Mouse (Mus musculus): ENCODE measurements around the gene Ptprcap.
"Not testable (repeated sequence)": the region's sequence is repeated elsewhere in the genome, so short reads cannot be mapped to it uniquely, and the experiment has no call there.

Gene Ptprcap

GRCm38 (mm10) chr19:4125268-4125667 is 28.1 kb upstream of the Ptprcap start:
- in situ Hi-C loops (cut with MboI; ENCODE audit: unreplicated experiment in 2 of 2): loop anchor here in 1 of 2 experiments (5.0 kb wide), 1 partner anchor 77 kb away; the partner anchor contains the start of gene Rad9a

DNA sequence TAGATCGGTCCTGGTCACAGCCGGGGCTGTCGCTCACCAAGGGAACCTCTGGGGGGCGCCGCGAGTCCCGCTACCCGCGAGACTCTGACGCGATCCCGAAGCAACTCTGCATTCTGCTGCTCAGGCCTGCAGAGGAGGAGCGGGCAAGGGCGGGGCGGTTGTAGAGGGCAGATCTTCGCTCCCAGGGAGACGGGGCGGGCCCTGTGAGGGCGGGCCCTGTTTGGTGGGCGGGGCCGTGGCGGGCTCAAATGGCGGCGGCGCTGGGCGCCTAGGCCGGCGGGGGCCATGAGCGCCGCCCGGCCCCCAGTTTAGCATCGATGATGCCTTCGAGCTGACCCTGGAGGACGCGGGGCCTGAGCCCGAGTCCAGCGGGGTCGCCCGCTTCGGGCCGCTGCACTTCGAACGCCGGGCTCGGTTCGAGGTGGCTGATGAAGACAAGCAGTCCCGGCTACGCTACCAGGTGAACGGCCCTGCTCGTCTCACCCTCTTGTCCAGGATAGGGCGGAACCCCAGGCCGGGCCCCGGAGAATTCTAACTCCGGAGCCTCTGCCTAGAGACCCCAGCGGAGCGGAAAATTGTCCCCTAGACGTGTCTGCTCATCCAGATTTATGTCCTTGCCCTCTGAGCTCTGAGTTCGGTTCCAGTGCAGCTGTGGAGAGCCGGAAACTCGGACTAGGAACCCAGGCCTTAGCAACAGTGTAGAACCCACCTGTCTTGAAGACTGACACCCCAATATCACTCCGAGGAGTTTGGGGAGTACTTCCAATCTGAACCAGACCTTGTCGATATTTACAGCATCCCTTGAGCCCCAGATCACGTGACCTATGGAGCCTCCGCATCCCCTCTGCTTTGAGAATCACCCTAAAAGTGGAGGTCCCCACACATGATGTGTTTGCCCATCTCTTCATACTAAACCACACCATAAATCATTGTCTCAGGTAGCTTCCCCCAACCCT is 27.4 kb upstream of the Ptprcap start, which contains the start of gene Aip:
TSS of gene Aip (minus strand) at position 118 of the 956 bp plus-strand sequence.
- in situ Hi-C loops (cut with MboI; ENCODE audit: unreplicated experiment in 2 of 2): loop anchor here in 1 of 2 experiments (5.0 kb wide), 1 partner anchor 76 kb away; the partner anchor contains the start of gene Rad9a

DNA sequence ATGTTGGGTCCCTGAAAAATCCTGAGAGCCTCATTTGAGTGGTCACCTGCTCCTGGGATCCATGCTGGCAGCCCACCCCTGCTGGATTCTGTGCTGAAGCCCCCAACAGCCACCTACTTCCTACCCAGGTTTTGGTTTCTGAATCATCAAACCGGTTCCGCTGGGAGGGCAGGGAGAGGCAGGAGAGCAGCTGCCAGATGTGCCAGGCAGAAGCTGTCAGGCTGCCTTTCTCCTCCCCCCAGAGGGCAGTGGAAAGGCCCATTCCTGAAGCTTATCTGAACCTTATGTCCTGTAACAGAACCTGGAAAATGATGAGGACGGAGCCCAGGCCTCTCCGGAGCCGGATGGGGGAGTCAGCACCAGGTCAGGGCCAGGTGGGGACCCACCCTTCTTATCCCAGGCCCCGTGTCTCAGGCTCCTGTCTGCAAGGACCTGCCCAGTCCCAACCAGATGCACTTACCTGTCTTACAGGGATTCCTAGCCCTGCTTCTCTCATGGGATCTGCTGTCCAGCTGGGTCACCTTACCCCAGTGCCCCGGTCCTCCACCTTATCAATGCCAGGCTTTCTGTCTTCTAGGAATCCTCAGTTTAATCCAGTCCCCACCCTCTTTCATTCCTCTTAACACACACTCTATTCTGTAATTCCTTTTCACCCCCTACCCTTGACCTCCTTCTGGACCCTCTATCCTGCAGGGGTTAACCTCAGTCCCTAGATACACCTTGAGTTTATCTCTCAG is 26.5 kb upstream of the Ptprcap start:
- in situ Hi-C loops (cut with MboI; ENCODE audit: unreplicated experiment in 2 of 2): loop anchor here in 1 of 2 experiments (5.0 kb wide), 1 partner anchor 75 kb away; the partner anchor contains the start of gene Rad9a

DNA sequence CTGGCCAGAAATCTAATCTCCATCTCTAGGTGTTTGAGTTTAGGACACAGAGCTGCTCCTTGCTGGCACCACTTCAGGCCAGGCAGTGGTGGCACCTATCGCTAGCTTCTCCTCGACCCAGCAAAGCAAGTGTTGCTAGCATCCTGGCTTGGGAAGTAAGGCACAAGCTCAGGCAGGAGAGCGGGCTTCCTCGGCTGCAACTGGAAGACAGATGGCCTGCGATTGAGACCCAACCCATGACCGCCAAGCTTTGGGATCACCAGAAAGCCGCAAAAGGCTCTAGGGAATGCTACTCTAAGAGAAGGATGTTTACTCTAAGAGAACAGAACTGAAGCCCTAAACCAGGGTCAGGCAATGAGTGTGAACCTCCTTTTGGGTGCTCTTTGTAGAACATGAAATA is 23.9 kb upstream of the Ptprcap start:
- in situ Hi-C loops (cut with MboI; ENCODE audit: unreplicated experiment in 2 of 2): loop anchor here in 1 of 2 experiments (5.0 kb wide), 1 partner anchor 73 kb away; the partner anchor contains the start of gene Rad9a

DNA sequence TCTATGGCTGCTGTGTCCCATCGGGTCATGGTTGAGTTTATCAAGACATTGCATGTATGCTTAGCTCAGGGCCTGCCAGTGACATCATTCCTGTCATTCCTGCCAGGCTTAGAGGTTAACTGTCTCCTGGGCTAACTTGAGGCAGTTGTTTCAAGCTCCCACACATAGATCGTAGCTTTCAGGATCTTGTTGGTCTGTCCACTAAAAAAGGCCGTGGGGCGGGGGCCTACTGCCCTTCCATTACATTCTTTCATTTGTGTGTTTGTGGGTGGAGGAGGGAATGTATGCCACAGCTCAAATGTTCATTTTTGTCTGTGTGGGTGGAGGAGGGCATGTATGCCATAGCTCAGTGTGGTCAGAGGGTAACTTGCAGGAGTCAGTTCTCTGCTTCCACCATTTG is 23.3 kb upstream of the Ptprcap start:
- in situ Hi-C loops (cut with MboI; ENCODE audit: unreplicated experiment in 2 of 2): no loop called here

DNA sequence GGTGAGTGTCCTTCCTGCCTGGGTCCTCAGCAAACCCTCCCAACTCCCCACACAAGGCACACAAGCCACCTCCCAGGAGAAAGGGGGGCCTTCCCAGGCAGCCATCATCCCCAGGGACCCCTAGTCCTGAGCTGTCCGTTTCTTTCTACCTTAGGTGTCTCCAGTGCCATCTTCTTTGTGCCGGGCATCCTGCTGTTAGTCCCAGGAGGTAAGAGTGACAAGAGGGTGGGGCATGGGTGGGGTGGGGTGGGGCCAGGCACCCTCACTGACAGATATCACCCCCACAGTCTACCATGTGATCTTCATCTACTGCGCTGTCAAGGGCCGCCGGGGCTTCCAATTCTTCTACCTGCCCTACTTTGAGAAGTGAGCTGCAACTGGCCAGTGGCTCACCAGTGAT is 22.3 kb upstream of the Ptprcap start:
- in situ Hi-C loops (cut with MboI; ENCODE audit: unreplicated experiment in 2 of 2): no loop called here

GRCm38 (mm10) chr19:4131768-4132167 is 21.6 kb upstream of the Ptprcap start:
- in situ Hi-C loops (cut with MboI; ENCODE audit: unreplicated experiment in 2 of 2): no loop called here

GRCm38 (mm10) chr19:4134354-4134753 is 19.1 kb upstream of the Ptprcap start:
- in situ Hi-C loops (cut with MboI; ENCODE audit: unreplicated experiment in 2 of 2): no loop called here

GRCm38 (mm10) chr19:4135229-4135962 is 18.0 kb upstream of the Ptprcap start:
- in situ Hi-C loops (cut with MboI; ENCODE audit: unreplicated experiment in 2 of 2): not testable (repeated sequence)

DNA sequence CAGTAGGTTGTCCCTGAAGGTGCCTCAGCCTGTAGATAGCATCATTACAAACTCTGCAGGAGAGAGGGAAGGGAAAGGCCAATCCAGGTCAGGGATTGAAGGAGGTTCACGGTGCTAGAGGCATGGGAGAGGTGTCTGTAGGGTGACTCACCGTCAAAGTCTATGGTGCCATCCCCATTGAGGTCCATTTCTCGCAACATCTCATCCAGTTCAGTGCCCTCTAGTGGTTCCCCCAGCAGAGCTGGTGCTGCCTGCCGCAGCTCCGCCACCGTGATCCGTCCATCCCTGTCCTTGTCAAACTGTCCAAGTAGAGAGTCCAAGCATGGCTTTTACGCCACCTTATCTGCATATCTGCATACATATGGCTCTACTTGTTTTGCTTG is 17.4 kb upstream of the Ptprcap start:
- in situ Hi-C loops (cut with MboI; ENCODE audit: unreplicated experiment in 2 of 2): not testable (repeated sequence)

GRCm38 (mm10) chr19:4136463-4136862 is 16.9 kb upstream of the Ptprcap start:
- in situ Hi-C loops (cut with MboI; ENCODE audit: unreplicated experiment in 2 of 2): no loop called here

GRCm38 (mm10) chr19:4137913-4138312 is 15.5 kb upstream of the Ptprcap start:
- in situ Hi-C loops (cut with MboI; ENCODE audit: unreplicated experiment in 2 of 2): no loop called here

DNA sequence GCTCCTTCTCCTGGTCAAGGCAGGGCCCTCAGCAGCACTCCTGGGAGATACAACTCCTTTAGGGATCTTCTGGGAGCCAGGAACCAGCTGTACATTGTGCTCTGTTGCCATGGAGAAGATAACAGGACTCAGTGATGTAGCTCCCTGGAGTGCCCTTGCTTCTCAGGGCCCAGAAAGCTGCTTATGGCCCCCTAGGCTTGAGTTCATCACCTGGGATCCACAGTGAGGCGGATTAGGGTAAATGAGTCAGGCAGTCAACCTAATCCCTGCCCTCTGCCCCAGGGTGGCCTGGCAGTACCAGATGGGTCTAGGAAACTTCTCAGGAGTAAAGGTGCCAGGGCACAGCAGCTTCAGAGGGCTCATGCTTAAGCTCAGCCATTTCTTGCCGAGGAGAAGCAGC is 14.0 kb upstream of the Ptprcap start, which contains the start of gene Gpr152:
TSS of gene Gpr152 (plus strand) at position 342 of the 400 bp plus-strand sequence.
- in situ Hi-C loops (cut with MboI; ENCODE audit: unreplicated experiment in 2 of 2): no loop called here

GRCm38 (mm10) chr19:4140147-4140546 is 13.3 kb upstream of the Ptprcap start:
- in situ Hi-C loops (cut with MboI; ENCODE audit: unreplicated experiment in 2 of 2): no loop called here

- in situ Hi-C loops (cut with MboI; ENCODE audit: unreplicated experiment in 2 of 2): no loop called here
Observed at GRCm38 (mm10) chr19:4142416-4143173, 10.8 kb upstream of the Ptprcap start.

DNA sequence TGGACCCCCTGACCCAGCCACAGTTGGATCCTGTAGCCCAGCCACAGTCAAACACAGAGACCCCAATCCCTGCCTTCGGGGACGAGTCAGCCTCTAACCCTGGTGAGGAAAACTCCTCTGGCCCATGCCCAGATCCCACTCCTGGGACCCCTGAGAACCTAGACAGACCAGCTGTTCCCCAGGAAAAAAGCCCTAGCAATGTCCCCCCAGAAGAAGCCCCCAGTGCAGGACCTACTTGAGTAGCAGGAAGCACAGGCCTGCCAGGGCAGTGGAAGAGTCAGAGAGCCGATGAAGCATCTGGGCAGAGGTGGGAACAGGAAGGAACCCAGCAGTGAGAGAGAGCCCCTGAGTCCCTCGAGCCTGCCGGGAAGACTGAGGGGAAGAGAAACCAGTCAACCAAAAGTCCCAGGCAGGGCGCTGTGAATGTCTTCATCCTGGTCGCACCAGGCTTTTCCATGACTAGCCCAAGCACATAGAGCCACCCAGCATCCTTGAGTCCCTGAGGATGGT is 9.6 kb upstream of the Ptprcap start, which contains the start of gene Cabp4:
TSS of gene Cabp4 (minus strand) at position 275 of the 510 bp plus-strand sequence.
- in situ Hi-C loops (cut with MboI; ENCODE audit: unreplicated experiment in 2 of 2): no loop called here

DNA sequence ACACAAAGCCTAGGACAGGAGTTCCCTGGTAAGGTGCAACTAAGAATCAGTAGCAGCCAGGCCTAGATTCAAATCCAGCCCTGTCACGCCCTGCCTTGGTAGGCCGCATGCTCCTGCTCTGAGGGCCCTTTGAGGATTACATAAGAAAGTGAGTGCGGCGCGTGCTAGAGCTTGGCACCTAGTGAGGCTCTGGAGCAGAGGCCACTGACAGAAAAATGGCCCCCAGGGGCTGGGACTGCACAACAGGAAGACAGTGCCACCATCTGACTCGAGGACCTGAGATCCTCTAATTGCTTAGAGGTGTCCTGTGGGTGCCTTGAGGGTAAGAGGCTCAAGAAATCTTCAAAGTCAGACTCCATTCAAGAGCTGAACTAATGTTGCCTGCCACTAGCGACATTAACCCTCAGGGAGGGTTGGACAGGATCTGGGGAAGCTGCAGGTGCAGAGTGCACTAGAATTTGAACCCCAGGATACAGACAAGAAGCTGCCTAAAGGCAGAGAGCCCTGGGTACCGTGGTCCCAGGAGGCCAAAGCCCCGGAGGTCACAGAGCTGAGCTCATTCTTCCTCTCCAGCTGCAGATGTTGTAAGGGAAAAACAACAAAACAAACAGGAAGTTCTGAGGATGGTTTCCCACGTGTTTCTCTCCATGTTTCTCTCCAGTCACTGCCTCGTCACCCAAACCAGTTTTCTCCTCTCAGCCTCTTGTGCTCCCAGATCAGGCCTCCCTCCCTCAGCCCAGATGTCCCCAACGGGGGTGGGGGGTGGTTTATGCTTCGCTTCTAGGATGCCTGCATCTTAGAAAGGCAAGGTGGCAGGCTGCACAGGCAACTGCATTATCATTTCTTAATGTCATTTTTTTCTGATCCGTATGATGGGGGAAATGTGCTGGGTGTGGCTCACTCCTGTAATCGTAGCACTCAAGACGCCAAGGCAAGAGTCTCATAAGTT is 8.6 kb upstream of the Ptprcap start:
- in situ Hi-C loops (cut with MboI; ENCODE audit: unreplicated experiment in 2 of 2): no loop called here

GRCm38 (mm10) chr19:4145936-4146335 is 7.5 kb upstream of the Ptprcap start:
- in situ Hi-C loops (cut with MboI; ENCODE audit: unreplicated experiment in 2 of 2): no loop called here

Measured in v-Abl transformed pro-B cells (cell line).